Mouse (Mus musculus) forebrain, embryonic 11.5 days (tissue): ENCODE measurements around the gene Iqch. TPM values are rescaled to one million over a fixed set of nuclear protein-coding genes. Genes with fewer than 3 reads are reported as not detected.

Experiments
- ATAC-seq: fragments of 200-750 bp; cut with Nextera tagmentation; replicated peaks from 2 replicates; pipeline ENCODE4 v1.8.0; 2017; ENCODE audit warnings: moderate TSS enrichment; ENCODE audit not compliant: low FRiP score
- DNase-seq: peaks from one replicate; pipeline ENCODE4 v3.0.0-alpha.2; 2017; ENCODE audit warnings: low spot score
- H3K27ac ChIP-seq: fragments of 300-500 bp; sonication (generic); 2 replicates; pipeline ENCODE4 v1.5.1; 2014; ENCODE audit warnings: low read depth, low read length
- H3K27me3 ChIP-seq: fragments of 300-500 bp; sonication (generic); 2 replicates; pipeline ENCODE4 v1.6.1; 2014; ENCODE audit warnings: mild to moderate bottlenecking, low read length, mixed read lengths; ENCODE audit not compliant: control insufficient read depth, insufficient read depth
- H3K36me3 ChIP-seq: fragments of 300-500 bp; sonication (generic); 2 replicates; pipeline ENCODE4 v1.6.1; 2014; ENCODE audit warnings: mild to moderate bottlenecking, low read length, moderate library complexity, mixed read lengths; ENCODE audit not compliant: control insufficient read depth, insufficient read depth
- H3K4me1 ChIP-seq: fragments of 300-500 bp; sonication (generic); replicated peaks from 2 replicates; pipeline ENCODE4 v1.6.1; 2014; ENCODE audit warnings: low read length, mixed read lengths; ENCODE audit not compliant: control insufficient read depth, insufficient read depth
- H3K4me2 ChIP-seq: fragments of 300-500 bp; sonication (generic); 2 replicates; pipeline ENCODE4 v1.6.1; 2014; ENCODE audit warnings: low read depth, mild to moderate bottlenecking, low read length, moderate library complexity, mixed read lengths; ENCODE audit not compliant: severe bottlenecking
- H3K4me3 ChIP-seq: fragments of 300-500 bp; sonication (generic); 2 replicates; pipeline ENCODE4 v1.5.1; 2014; ENCODE audit warnings: low read depth, low read length
- H3K9ac ChIP-seq: fragments of 300-500 bp; sonication (generic); 2 replicates; pipeline ENCODE4 v1.6.1; 2014; ENCODE audit warnings: low read length
- H3K9me3 ChIP-seq: fragments of 300-500 bp; sonication (generic); 2 replicates; pipeline ENCODE4 v1.6.1; 2016; ENCODE audit warnings: low read length, mixed read lengths; ENCODE audit not compliant: control insufficient read depth
- WGBS: fragments of 180-500 bp; shearing (Covaris S2); extraction: QIAGEN DNeasy Blood & Tissue Kit; methylation state at CpG from one replicate; pipeline ENCODE4 v1.1.7; 2014; 5-methylcytosine and 5-hydroxymethylcytosine counted together
- polyA plus RNA-seq: library from polyadenylated mRNA; unstranded; fragments of >200 nt; fragmentation: Nextera tagmentation; extraction: Ambion mirVana; gene quantifications from 2 replicates; pipeline ENCODE4 v1.2.1, GENCODE M21; 2014

Gene Iqch
- polyA plus RNA-seq, 1 experiment from 2014 or later, result 0.17 TPM

- Histone ChIP-seq H3K9ac (no peak overlapping the region), H3K36me3 (no peaks in the 10 kb centered on the region), H3K4me2 (no peak overlapping the region), H3K9me3 (no peaks in the 10 kb centered on the region), H3K4me3 (no peak overlapping the region), H3K27me3 (no peaks in the 10 kb centered on the region; the same call in 1 of the 2 replicates), H3K27ac (no peak overlapping the region), H3K4me1 (no peaks in the 10 kb centered on the region)
- 92% methylated on average over 6 of the region's 6 CpGs for WGBS
- no peak for ATAC-seq
- DNase-seq, result no peak
Measured at GRCm38 (mm10) chr9:63585251-63585650, 17.0 kb downstream of the Iqch start.

DNA sequence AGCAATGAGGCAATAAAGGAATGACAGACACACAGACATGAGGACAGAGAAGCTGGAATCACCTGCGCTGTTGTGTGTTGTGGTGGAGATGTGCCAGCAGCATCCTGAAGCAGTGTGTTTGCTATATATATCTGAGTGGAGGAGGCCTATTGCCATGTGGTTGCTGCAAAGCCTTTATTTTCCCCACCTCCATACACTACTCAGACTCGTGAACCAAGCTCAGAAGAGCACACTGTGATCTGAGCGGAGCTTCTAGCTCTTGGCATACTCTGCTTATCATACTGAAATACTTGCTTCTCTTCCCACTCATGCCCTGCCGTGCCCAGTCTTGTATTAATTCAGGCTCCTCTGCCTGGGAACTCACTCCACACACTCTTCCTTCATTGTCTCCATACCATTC lies 20.5 kb downstream of the Iqch start:
- H3K36me3 ChIP-seq, result no peaks in the 10 kb centered on the region
- H3K4me2 ChIP-seq, result no peak overlapping the region
- 81% methylated on average over 4 of the region's 4 CpGs for WGBS
- H3K27ac ChIP-seq, result no peak overlapping the region
- H3K27me3 ChIP-seq, result no peaks in the 10 kb centered on the region; the same call in 1 of the 2 replicates
- ATAC-seq (no peak), DNase-seq (no peak)
- H3K9me3 ChIP-seq, result no peaks in the 10 kb centered on the region
- no peak overlapping the region for H3K9ac ChIP-seq
- no peaks in the 10 kb centered on the region for H3K4me1 ChIP-seq
- no peak overlapping the region for H3K4me3 ChIP-seq

GRCm38 (mm10) chr9:63580046-63580445 lies 22.2 kb downstream of the Iqch start:
- no peaks in the 10 kb centered on the region for H3K4me1 ChIP-seq
- no peak overlapping the region for H3K9ac ChIP-seq
- WGBS, result 79% methylated on average over 2 of the region's 2 CpGs
- DNase-seq (no peak), ATAC-seq (no peak)
- H3K4me3 ChIP-seq, result no peak overlapping the region
- no peak overlapping the region for H3K27ac ChIP-seq
- H3K4me2 ChIP-seq, result no peak overlapping the region
- H3K27me3 ChIP-seq, result no peaks in the 10 kb centered on the region; the same call in 1 of the 2 replicates
- no peaks in the 10 kb centered on the region for H3K9me3 ChIP-seq
- no peaks in the 10 kb centered on the region for H3K36me3 ChIP-seq

GRCm38 (mm10) chr9:63579644-63580043 lies 22.6 kb downstream of the Iqch start:
- H3K9ac ChIP-seq, result no peak overlapping the region
- no peaks in the 10 kb centered on the region for H3K4me1 ChIP-seq
- H3K4me3 ChIP-seq, result no peak overlapping the region
- H3K27me3 ChIP-seq, result no peaks in the 10 kb centered on the region; the same call in 1 of the 2 replicates
- no peak overlapping the region for H3K27ac ChIP-seq
- ATAC-seq, result no peak
- H3K36me3 ChIP-seq, result no peaks in the 10 kb centered on the region
- DNase-seq, result no peak
- H3K9me3 ChIP-seq, result no peaks in the 10 kb centered on the region
- 83% methylated on average over 5 of the region's 5 CpGs for WGBS
- H3K4me2 ChIP-seq, result no peak overlapping the region

DNA sequence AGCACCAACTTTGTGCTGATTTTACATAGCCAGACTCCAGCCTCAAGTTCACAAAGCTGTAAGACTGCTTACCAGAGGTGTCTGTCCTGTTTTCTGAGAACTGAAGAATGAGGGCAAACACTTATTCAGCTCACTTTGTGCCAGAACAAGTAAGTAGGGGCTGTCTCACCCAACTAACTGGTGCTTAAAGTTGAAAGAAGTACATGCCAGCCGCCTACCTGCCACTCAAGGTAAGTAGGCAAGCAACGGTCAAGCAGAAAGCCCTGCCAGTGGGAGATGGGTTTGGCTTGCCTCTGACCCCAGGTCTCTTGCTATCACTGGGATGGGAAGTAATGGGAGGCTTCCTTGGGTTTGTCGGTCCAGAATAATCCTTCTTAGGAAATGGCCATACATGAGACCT lies 24.8 kb downstream of the Iqch start:
- DNase-seq, result no peak
- H3K4me3 ChIP-seq, result no peak overlapping the region
- H3K4me2 ChIP-seq, result no peak overlapping the region
- H3K4me1 ChIP-seq, result no peaks in the 10 kb centered on the region
- H3K9ac ChIP-seq, result no peak overlapping the region
- no peak overlapping the region for H3K27ac ChIP-seq
- no peaks in the 10 kb centered on the region for H3K9me3 ChIP-seq
- H3K36me3 ChIP-seq, result no peaks in the 10 kb centered on the region
- ATAC-seq, result no peak
- WGBS, result 97% methylated on average over 3 of the region's 3 CpGs
- H3K27me3 ChIP-seq, result no peaks in the 10 kb centered on the region; the same call in 1 of the 2 replicates

- 80% methylated on average over 7 of the region's 7 CpGs for WGBS
Measured at GRCm38 (mm10) chr9:63572874-63573273, 29.4 kb downstream of the Iqch start.

DNA sequence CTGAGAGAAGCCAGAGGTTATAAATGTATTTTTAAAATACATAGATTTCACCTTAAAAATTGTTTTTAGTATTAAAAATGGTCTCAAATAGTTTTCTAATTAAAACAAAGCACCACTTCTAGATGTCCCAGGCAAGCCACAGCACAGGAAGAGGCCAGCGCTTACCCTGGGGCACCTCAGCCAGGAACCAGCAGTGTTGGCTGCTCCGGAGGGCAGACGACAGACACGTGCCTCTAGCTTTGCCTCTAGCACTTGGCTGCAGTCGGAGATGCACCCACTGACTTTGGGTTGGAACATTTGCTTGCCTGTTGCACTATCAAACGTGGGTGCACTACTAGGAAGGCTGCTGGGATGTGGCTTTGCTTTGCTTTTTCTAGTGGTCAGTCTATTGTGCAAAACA lies 30.4 kb downstream of the Iqch start:
- no peak for ATAC-seq
- 43% methylated on average over 6 of the region's 6 CpGs for WGBS
- DNase-seq, result no peak
- Histone ChIP-seq H3K27ac (no peak overlapping the region), H3K36me3 (no peaks in the 10 kb centered on the region), H3K4me1 (peaks cover 5% of the 10 kb centered on the region; the same call in 1 of the 2 replicates), H3K9me3 (no peaks in the 10 kb centered on the region), H3K27me3 (no peaks in the 10 kb centered on the region; the same call in 1 of the 2 replicates), H3K4me3 (no peak overlapping the region), H3K9ac (no peak overlapping the region), H3K4me2 (no peak overlapping the region)

More at GRCm38 (mm10) chr9:63572874-63573273, 29.4 kb downstream of the Iqch start:
- Histone ChIP-seq H3K36me3 (no peaks in the 10 kb centered on the region), H3K4me1 (peaks cover 5% of the 10 kb centered on the region; the same call in 1 of the 2 replicates), H3K9me3 (no peaks in the 10 kb centered on the region), H3K27me3 (no peaks in the 10 kb centered on the region; the same call in 1 of the 2 replicates), H3K4me2 (no peak overlapping the region), H3K9ac (no peak overlapping the region), H3K27ac (no peak overlapping the region), H3K4me3 (no peak overlapping the region)
- ATAC-seq (no peak), DNase-seq (no peak)

GRCm38 (mm10) chr9:63568808-63569207 lies 33.5 kb downstream of the Iqch start:
- no peak for ATAC-seq
- Histone ChIP-seq H3K27me3 (no peaks in the 10 kb centered on the region; the same call in 1 of the 2 replicates), H3K4me3 (no peak overlapping the region), H3K27ac (no peak overlapping the region), H3K9me3 (no peaks in the 10 kb centered on the region), H3K9ac (no peak overlapping the region), H3K4me1 (peaks cover 5% of the 10 kb centered on the region; the same call in 1 of the 2 replicates), H3K4me2 (no peak overlapping the region), H3K36me3 (no peaks in the 10 kb centered on the region)
- 41% methylated on average over 8 of the region's 8 CpGs for WGBS
- no peak for DNase-seq

- H3K4me1 ChIP-seq, result peaks cover 5% of the 10 kb centered on the region; the same call in 1 of the 2 replicates
- no peak overlapping the region for H3K9ac ChIP-seq
- no peak for ATAC-seq
- no peak overlapping the region for H3K27ac ChIP-seq
- H3K27me3 ChIP-seq, result no peaks in the 10 kb centered on the region; the same call in 1 of the 2 replicates
- DNase-seq, result no peak
- H3K4me3 ChIP-seq, result no peak overlapping the region
- H3K4me2 ChIP-seq, result no peak overlapping the region
- WGBS, result 81% methylated on average over 6 of the region's 6 CpGs
- H3K36me3 ChIP-seq, result no peaks in the 10 kb centered on the region
- no peaks in the 10 kb centered on the region for H3K9me3 ChIP-seq
Measured at GRCm38 (mm10) chr9:63568314-63568713, 34.0 kb downstream of the Iqch start.
